Mouse (Mus musculus): ENCODE data around the gene Prom1.

GRCm38 (mm10) chr5:43994981-43995380 is 106.9 kb downstream of the Prom1 start:
- no peak for TF ChIP-seq CTCF (IDR thresholded peaks at IDR 0.05)
- TF ChIP-seq EP300 (IDR thresholded peaks at IDR 0.05; ENCODE audit: insufficient read depth, low read depth, low read length), result no peak
- TF ChIP-seq POLR2A (IDR thresholded peaks at IDR 0.05; ENCODE audit: insufficient read depth, low read depth, low read length), result no peak

Data from heart, adult 2 months (tissue).